Mouse (Mus musculus) heart, embryonic 12.5 days (tissue): ENCODE measurements around the gene Gm11985. TPM values are rescaled to one million over a fixed set of nuclear protein-coding genes. Genes with fewer than 3 reads are reported as not detected.

Source experiments
- ATAC-seq: fragments of 200-750 bp; cut with Nextera tagmentation; 2 replicates; pipeline ENCODE4 v1.8.0; 2017; ENCODE audit warnings: moderate TSS enrichment, moderate library complexity; ENCODE audit not compliant: insufficient number of reproducible peaks, low FRiP score
- H3K27ac ChIP-seq: fragments of 300-500 bp; sonication (generic); 2 replicates; pipeline ENCODE4 v1.5.1; 2016; ENCODE audit warnings: mild to moderate bottlenecking, moderate library complexity; ENCODE audit not compliant: poor library complexity, severe bottlenecking
- H3K27me3 ChIP-seq: fragments of 300-500 bp; sonication (generic); replicated peaks from 2 replicates; pipeline ENCODE4 v1.6.1; 2016; ENCODE audit warnings: mild to moderate bottlenecking, moderate library complexity
- H3K36me3 ChIP-seq: fragments of 300-500 bp; sonication (generic); 2 replicates; pipeline ENCODE4 v1.6.1; 2016; ENCODE audit warnings: mild to moderate bottlenecking, moderate library complexity
- H3K4me1 ChIP-seq: fragments of 300-500 bp; sonication (generic); replicated peaks from 2 replicates; pipeline ENCODE4 v1.6.1; 2016; ENCODE audit warnings: mild to moderate bottlenecking
- H3K4me2 ChIP-seq: fragments of 300-500 bp; sonication (generic); 2 replicates; pipeline ENCODE4 v1.6.1; 2016; ENCODE audit warnings: mild to moderate bottlenecking, moderate library complexity
- H3K4me3 ChIP-seq: fragments of 300-500 bp; sonication (generic); 2 replicates; pipeline ENCODE4 v1.5.1; 2016; ENCODE audit warnings: mild to moderate bottlenecking
- H3K9ac ChIP-seq: fragments of 300-500 bp; sonication (generic); 2 replicates; pipeline ENCODE4 v1.6.1; 2016; ENCODE audit warnings: mild to moderate bottlenecking, moderate library complexity
- H3K9me3 ChIP-seq: fragments of 300-500 bp; sonication (generic); replicated peaks from 2 replicates; pipeline ENCODE4 v1.6.1; 2016; ENCODE audit warnings: mild to moderate bottlenecking, moderate library complexity
- WGBS: fragments of 180-500 bp; shearing (Covaris S2); methylation state at CpG from one replicate; pipeline ENCODE4 v1.1.7; 2016; 5-methylcytosine and 5-hydroxymethylcytosine counted together
- polyA plus RNA-seq: library from polyadenylated mRNA; unstranded; fragments of >200 nt; fragmentation: Nextera tagmentation; extraction: Ambion mirVana; gene quantifications from 2 replicates; pipeline ENCODE4 v1.2.1, GENCODE M21; 2016

Gene Gm11985
- polyA plus RNA-seq, 1 experiment from 2014 or later, result not detected

GRCm38 (mm10) chr11:7200393-7200783 is 12.0 kb upstream of the Gm11985 start:
- no peaks in the 10 kb centered on the region; the same call in 1 of the 2 replicates for H3K27me3 ChIP-seq
- H3K27ac ChIP-seq, result no peak overlapping the region
- no peaks in the 10 kb centered on the region for H3K9me3 ChIP-seq
- no peak overlapping the region for H3K9ac ChIP-seq
- H3K4me2 ChIP-seq, result no peak overlapping the region
- H3K4me1 ChIP-seq, result 0 out of 2 replicates have a peak, but pooled peaks cover 3% of the 10 kb centered on the region
- no peak for ATAC-seq
- H3K36me3 ChIP-seq, result no peaks in the 10 kb centered on the region
- H3K4me3 ChIP-seq, result no peak overlapping the region
- 70% methylated on average over 9 of the region's 9 CpGs for WGBS

- Histone ChIP-seq H3K9me3 (0 out of 2 replicates have a peak, but pooled peaks cover 3% of the 10 kb centered on the region), H3K27me3 (no peaks in the 10 kb centered on the region; the same call in 1 of the 2 replicates), H3K4me3 (no peak overlapping the region), H3K27ac (no peak overlapping the region), H3K4me1 (0 out of 2 replicates have a peak, but pooled peaks cover 3% of the 10 kb centered on the region), H3K4me2 (no peak overlapping the region), H3K36me3 (no peaks in the 10 kb centered on the region), H3K9ac (no peak overlapping the region)
- 45% methylated on average over 14 of the region's 14 CpGs for WGBS
- no peak for ATAC-seq
Measured at GRCm38 (mm10) chr11:7199736-7200392, 11.5 kb upstream of the Gm11985 start.

- Histone ChIP-seq H3K9ac (no peak overlapping the region), H3K27ac (no peak overlapping the region), H3K36me3 (no peaks in the 10 kb centered on the region), H3K4me1 (0 out of 2 replicates have a peak, but pooled peaks cover 3% of the 10 kb centered on the region), H3K9me3 (0 out of 2 replicates have a peak, but pooled peaks cover 3% of the 10 kb centered on the region), H3K4me3 (no peak overlapping the region), H3K4me2 (no peak overlapping the region), H3K27me3 (no peaks in the 10 kb centered on the region; the same call in 1 of the 2 replicates)
- no peak for ATAC-seq
- WGBS, result 61% methylated on average over 10 of the region's 10 CpGs
Measured at GRCm38 (mm10) chr11:7198481-7199256, 10.3 kb upstream of the Gm11985 start.

- Histone ChIP-seq H3K4me2 (no peak overlapping the region), H3K4me1 (peaks cover 7% of the 10 kb centered on the region; the same call in 1 of the 2 replicates), H3K27me3 (no peaks in the 10 kb centered on the region; the same call in 1 of the 2 replicates), H3K9me3 (0 out of 2 replicates have a peak, but pooled peaks cover 3% of the 10 kb centered on the region), H3K36me3 (no peaks in the 10 kb centered on the region), H3K9ac (no peak overlapping the region), H3K27ac (no peak overlapping the region), H3K4me3 (no peak overlapping the region)
- no peak for ATAC-seq
- 90% methylated on average over 19 of the region's 19 CpGs for WGBS
Measured at GRCm38 (mm10) chr11:7198006-7198405, 9.6 kb upstream of the Gm11985 start.

GRCm38 (mm10) chr11:7197491-7197941 is 9.1 kb upstream of the Gm11985 start, which contains the start of gene Igfbp1:
TSS of gene Igfbp1 (plus strand) at chr11:7197782.
- H3K27ac ChIP-seq, result no peak within 1 kb of the TSS
- ATAC-seq, result no peak
- 71% methylated on average over 12 of the region's 12 CpGs for WGBS
- H3K36me3 ChIP-seq, result no peaks in the 10 kb centered on the region
- H3K4me3 ChIP-seq, result no peak within 1 kb of the TSS
- no peak within 1 kb of the TSS for H3K9ac ChIP-seq
- peaks cover 12% of the 10 kb centered on the region; the same call in 1 of the 2 replicates for H3K4me1 ChIP-seq
- H3K27me3 ChIP-seq, result no peaks in the 10 kb centered on the region; the same call in 1 of the 2 replicates
- H3K4me2 ChIP-seq, result no peak within 1 kb of the TSS
- 0 out of 2 replicates have a peak, but pooled peaks cover 3% of the 10 kb centered on the region for H3K9me3 ChIP-seq

GRCm38 (mm10) chr11:7195312-7195685 is 6.9 kb upstream of the Gm11985 start:
- Histone ChIP-seq H3K9me3 (0 out of 2 replicates have a peak, but pooled peaks cover 3% of the 10 kb centered on the region), H3K4me2 (no peak overlapping the region), H3K27me3 (no peaks in the 10 kb centered on the region; the same call in none of the 2 replicates), H3K27ac (no peak overlapping the region), H3K9ac (no peak overlapping the region), H3K4me3 (no peak overlapping the region), H3K4me1 (peaks cover 17% of the 10 kb centered on the region; the same call in 1 of the 2 replicates), H3K36me3 (no peaks in the 10 kb centered on the region)
- 75% methylated on average over 4 of the region's 4 CpGs for WGBS
- ATAC-seq, result no peak

- no peaks in the 10 kb centered on the region; the same call in none of the 2 replicates for H3K27me3 ChIP-seq
- no peak overlapping the region for H3K4me2 ChIP-seq
- WGBS, result 88% methylated on average over 10 of the region's 10 CpGs
- H3K27ac ChIP-seq, result no peak overlapping the region
- no peak overlapping the region for H3K9ac ChIP-seq
- H3K9me3 ChIP-seq, result 0 out of 2 replicates have a peak, but pooled peaks cover 3% of the 10 kb centered on the region
- H3K36me3 ChIP-seq, result no peaks in the 10 kb centered on the region
- ATAC-seq, result no peak
- peaks cover 17% of the 10 kb centered on the region; the same call in 1 of the 2 replicates for H3K4me1 ChIP-seq
- no peak overlapping the region for H3K4me3 ChIP-seq
Measured at GRCm38 (mm10) chr11:7194432-7195311, 6.3 kb upstream of the Gm11985 start.

- WGBS, result 60% methylated on average over 9 of the region's 9 CpGs
- Histone ChIP-seq H3K4me2 (no peak overlapping the region), H3K9ac (no peak overlapping the region), H3K4me1 (peaks cover 14% of the 10 kb centered on the region; the same call in 1 of the 2 replicates), H3K36me3 (no peaks in the 10 kb centered on the region), H3K9me3 (0 out of 2 replicates have a peak, but pooled peaks cover 3% of the 10 kb centered on the region), H3K27ac (no peak overlapping the region), H3K4me3 (no peak overlapping the region), H3K27me3 (peaks cover 4% of the 10 kb centered on the region; the same call in 1 of the 2 replicates)
- no peak for ATAC-seq
Measured at GRCm38 (mm10) chr11:7193134-7193533, 4.8 kb upstream of the Gm11985 start.

- Histone ChIP-seq H3K4me1 (peaks cover 14% of the 10 kb centered on the region; the same call in 1 of the 2 replicates), H3K9me3 (0 out of 2 replicates have a peak, but pooled peaks cover 3% of the 10 kb centered on the region), H3K27me3 (peaks cover 6% of the 10 kb centered on the region; the same call in 1 of the 2 replicates), H3K4me2 (no peak overlapping the region), H3K36me3 (no peaks in the 10 kb centered on the region), H3K27ac (no peak overlapping the region), H3K4me3 (no peak overlapping the region), H3K9ac (no peak overlapping the region)
- peak; percentile 34 for ATAC-seq
- 34% methylated on average over 6 of the region's 6 CpGs for WGBS
Measured at GRCm38 (mm10) chr11:7192710-7193109, 4.3 kb upstream of the Gm11985 start.

GRCm38 (mm10) chr11:7187472-7187871 is 897 bp downstream of the Gm11985 start:
- Histone ChIP-seq H3K9ac (no peak overlapping the region), H3K27ac (no peak overlapping the region), H3K4me3 (no peak overlapping the region), H3K4me2 (no peak overlapping the region), H3K36me3 (no peaks in the 10 kb centered on the region), H3K9me3 (no peaks in the 10 kb centered on the region), H3K4me1 (peaks cover 14% of the 10 kb centered on the region), H3K27me3 (peaks cover 6% of the 10 kb centered on the region; the same call in 1 of the 2 replicates)
- ATAC-seq, result no peak
- 63% methylated on average over 8 of the region's 8 CpGs for WGBS
